Mouse (Mus musculus): ENCODE measurements around the gene Fam136a.
"Not testable (repeated sequence)": the region's sequence is repeated elsewhere in the genome, so short reads cannot be mapped to it uniquely, and the experiment has no call there.

Gene Fam136a

GRCm38 (mm10) chr6:86365371-86366124, at the start of gene Fam136a:
Fam136a (plus strand) TSS chr6:86365646.
- peak; percentile 99 for DNase-seq (ENCODE audit: low read depth, low spot score)

- DNase-seq (ENCODE audit: low read depth, low spot score) = no peak
Observed at GRCm38 (mm10) chr6:86317066-86317465, 48.4 kb upstream of the Fam136a start.

- peak; percentile 85 for DNase-seq (ENCODE audit: low read depth, low spot score)
Observed at GRCm38 (mm10) chr6:86318855-86319254, 46.6 kb upstream of the Fam136a start.

GRCm38 (mm10) chr6:86322031-86322563, 43.3 kb upstream of the Fam136a start:
- DNase-seq (ENCODE audit: low read depth, low spot score) = peak; percentile 55

- DNase-seq (ENCODE audit: low read depth, low spot score) = no peak
Observed at GRCm38 (mm10) chr6:86322991-86323390, 42.5 kb upstream of the Fam136a start.

- no peak for DNase-seq (ENCODE audit: low read depth, low spot score)
Observed at GRCm38 (mm10) chr6:86324400-86324799, 41.0 kb upstream of the Fam136a start.

- DNase-seq (ENCODE audit: low read depth, low spot score) = peak; percentile 64
Observed at GRCm38 (mm10) chr6:86325646-86326045, 39.8 kb upstream of the Fam136a start.

GRCm38 (mm10) chr6:86326866-86327265, 38.6 kb upstream of the Fam136a start:
- DNase-seq (ENCODE audit: low read depth, low spot score) = peak; percentile 35

- DNase-seq (ENCODE audit: low read depth, low spot score) = no peak
Observed at GRCm38 (mm10) chr6:86328369-86328768, 37.1 kb upstream of the Fam136a start.

GRCm38 (mm10) chr6:86329943-86330342, 35.5 kb upstream of the Fam136a start:
- DNase-seq (ENCODE audit: low read depth, low spot score) = no peak

GRCm38 (mm10) chr6:86335121-86335849, 30.2 kb upstream of the Fam136a start:
- DNase-seq (ENCODE audit: low read depth, low spot score) = no peak

GRCm38 (mm10) chr6:86335860-86336259, 29.6 kb upstream of the Fam136a start:
- no peak for DNase-seq (ENCODE audit: low read depth, low spot score)

- DNase-seq (ENCODE audit: low read depth, low spot score) = not testable (repeated sequence)
Observed at GRCm38 (mm10) chr6:86336340-86336739, 29.1 kb upstream of the Fam136a start.

GRCm38 (mm10) chr6:86343656-86344055, 21.8 kb upstream of the Fam136a start:
- DNase-seq (ENCODE audit: low read depth, low spot score) = peak; percentile 70

GRCm38 (mm10) chr6:86346063-86346462, 19.4 kb upstream of the Fam136a start:
- no peak for DNase-seq (ENCODE audit: low read depth, low spot score)

- DNase-seq (ENCODE audit: low read depth, low spot score) = peak; percentile 70
Observed at GRCm38 (mm10) chr6:86349257-86349656, 16.2 kb upstream of the Fam136a start.

- DNase-seq (ENCODE audit: low read depth, low spot score) = no peak
Observed at GRCm38 (mm10) chr6:86354948-86355347, 10.5 kb upstream of the Fam136a start.

GRCm38 (mm10) chr6:86356956-86357355, 8.5 kb upstream of the Fam136a start:
- DNase-seq (ENCODE audit: low read depth, low spot score) = no peak

GRCm38 (mm10) chr6:86360691-86361090, 4.8 kb upstream of the Fam136a start:
- no peak for DNase-seq (ENCODE audit: low read depth, low spot score)

GRCm38 (mm10) chr6:86361373-86361772, 4.1 kb upstream of the Fam136a start:
- no peak for DNase-seq (ENCODE audit: low read depth, low spot score)

GRCm38 (mm10) chr6:86364442-86365141, 854 bp upstream of the Fam136a start:
- peak; percentile 93 for DNase-seq (ENCODE audit: low read depth, low spot score)

All from brain, adult 2 months (tissue).